Mouse (Mus musculus) hindbrain, postnatal 0 days (tissue): ENCODE data around the gene Herc4. TPM values are rescaled to one million over a fixed set of nuclear protein-coding genes. Genes with fewer than 3 reads are reported as not detected.

Source experiments
- ATAC-seq: fragments of 200-750 bp; cut with Nextera tagmentation; 2 replicates; pipeline ENCODE4 v1.8.0; 2017; ENCODE audit warnings: mild to moderate bottlenecking, moderate TSS enrichment, moderate library complexity
- DNase-seq: peaks from one replicate; pipeline ENCODE4 v3.0.0-alpha.2; 2015; ENCODE audit warnings: low spot score
- H3K27ac ChIP-seq: fragments of 300-500 bp; sonication (generic); 2 replicates; pipeline ENCODE4 v1.5.1; 2014; ENCODE audit warnings: mild to moderate bottlenecking
- H3K27me3 ChIP-seq: fragments of 300-500 bp; sonication (generic); 2 replicates; pipeline ENCODE4 v1.6.1; 2014; ENCODE audit warnings: low read length, mixed read lengths; ENCODE audit not compliant: insufficient read depth
- H3K36me3 ChIP-seq: fragments of 300-500 bp; sonication (generic); 2 replicates; pipeline ENCODE4 v1.6.1; 2014; ENCODE audit warnings: low read length, mixed read lengths; ENCODE audit not compliant: insufficient read depth
- H3K4me1 ChIP-seq: fragments of 300-500 bp; sonication (generic); 2 replicates; pipeline ENCODE4 v1.6.1; 2014; ENCODE audit warnings: antibody characterized with exemption, low read length, mixed read lengths; ENCODE audit not compliant: insufficient read depth
- H3K4me2 ChIP-seq: fragments of 300-500 bp; sonication (generic); 2 replicates; pipeline ENCODE4 v1.6.1; 2014; ENCODE audit warnings: low read depth, mild to moderate bottlenecking, low read length, moderate library complexity, mixed read lengths
- H3K4me3 ChIP-seq: fragments of 300-500 bp; sonication (generic); 2 replicates; pipeline ENCODE4 v1.5.1; 2014; ENCODE audit warnings: low read length
- H3K9ac ChIP-seq: fragments of 300-500 bp; sonication (generic); replicated peaks from 2 replicates; pipeline ENCODE4 v1.6.1; 2014; ENCODE audit warnings: mild to moderate bottlenecking, low read length, moderate library complexity, mixed read lengths
- H3K9me3 ChIP-seq: fragments of 300-500 bp; sonication (generic); 2 replicates; pipeline ENCODE4 v1.6.1; 2016; ENCODE audit warnings: low read length, mixed read lengths
- CTCF ChIP-seq: IDR thresholded peaks from 2 replicates; pipeline ENCODE4 v1.5.1; 2016; ENCODE audit warnings: antibody characterized with exemption, control low read depth, low read depth
- WGBS: fragments of 180-500 bp; shearing (Covaris S2); extraction: QIAGEN DNeasy Blood & Tissue Kit; methylation state at CpG from one replicate; pipeline ENCODE4 v1.1.7; 2014; 5-methylcytosine and 5-hydroxymethylcytosine counted together
- polyA plus RNA-seq: library from polyadenylated mRNA; unstranded; fragments of >200 nt; fragmentation: Nextera tagmentation; extraction: Ambion mirVana; gene quantifications from 2 replicates; pipeline ENCODE4 v1.2.1, GENCODE M21; 2015
- total RNA-seq: library from RNA; depleted of rRNA; stranded (reverse); fragments of >200 nt; gene quantifications from 2 replicates; pipeline ENCODE4 v1.2.3, GENCODE M21; 2014; rRNA removed

The Herc4 gene
- 30.0 and 52.7 TPM in 2 replicates for total RNA-seq
- polyA plus RNA-seq = 16.6 and 18.0 TPM in 2 replicates

- Histone ChIP-seq H3K4me1 (peaks cover 5% of the 10 kb centered on the region), H3K4me3 (peak within 1 kb of the TSS; percentile 92), H3K9me3 (no peaks in the 10 kb centered on the region), H3K27me3 (no peaks in the 10 kb centered on the region), H3K9ac (peak within 1 kb of the TSS; percentile 85), H3K36me3 (no peaks in the 10 kb centered on the region), H3K27ac (peak within 1 kb of the TSS; percentile 87), H3K4me2 (peak within 1 kb of the TSS; percentile 84)
- ATAC-seq = peak; percentile 100
- WGBS = under 1% methylated on average over 37 of the region's 44 CpGs
- DNase-seq = peak; percentile 98
- no peak for TF ChIP-seq CTCF
Observed at GRCm38 (mm10) chr10:63243493-63244054, at the start of gene Herc4. TSS of gene Herc4 (plus strand) at chr10:63243810.

- WGBS = 85% methylated on average over 4 of the region's 4 CpGs
- Histone ChIP-seq H3K27me3 (no peaks in the 10 kb centered on the region), H3K9me3 (no peaks in the 10 kb centered on the region), H3K27ac (no peak overlapping the region), H3K4me3 (no peak overlapping the region), H3K9ac (no peak overlapping the region), H3K36me3 (no peaks in the 10 kb centered on the region), H3K4me2 (no peak overlapping the region), H3K4me1 (no peaks in the 10 kb centered on the region)
- no peak for TF ChIP-seq CTCF
- no peak for ATAC-seq
- DNase-seq = no peak
Observed at GRCm38 (mm10) chr10:63199008-63199407, 44.6 kb upstream of the Herc4 start.

GRCm38 (mm10) chr10:63201534-63201933 lies 42.1 kb upstream of the Herc4 start:
- no peak for TF ChIP-seq CTCF
- Histone ChIP-seq H3K9me3 (no peaks in the 10 kb centered on the region), H3K36me3 (no peaks in the 10 kb centered on the region), H3K4me2 (no peak overlapping the region), H3K9ac (no peak overlapping the region), H3K4me3 (no peak overlapping the region), H3K27me3 (no peaks in the 10 kb centered on the region), H3K4me1 (no peaks in the 10 kb centered on the region), H3K27ac (no peak overlapping the region)
- DNase-seq (no peak), ATAC-seq (no peak)
- 76% methylated on average over 8 of the region's 8 CpGs for WGBS

GRCm38 (mm10) chr10:63203002-63203401 lies 40.6 kb upstream of the Herc4 start:
- DNase-seq (no peak), ATAC-seq (no peak)
- no peak overlapping the region for H3K9ac ChIP-seq
- H3K9me3 ChIP-seq = no peaks in the 10 kb centered on the region
- H3K36me3 ChIP-seq = no peaks in the 10 kb centered on the region
- TF ChIP-seq CTCF = no peak
- no peak overlapping the region for H3K4me3 ChIP-seq
- no peak overlapping the region for H3K27ac ChIP-seq
- H3K4me1 ChIP-seq = no peaks in the 10 kb centered on the region
- no peak overlapping the region for H3K4me2 ChIP-seq
- H3K27me3 ChIP-seq = no peaks in the 10 kb centered on the region
- 67% methylated on average over 3 of the region's 3 CpGs for WGBS

GRCm38 (mm10) chr10:63203728-63204127 lies 39.9 kb upstream of the Herc4 start, which contains the start of gene Mypn:
TSS of gene Mypn (minus strand) at chr10:63203952.
- 89% methylated on average over 15 of the region's 15 CpGs for WGBS
- no peak for DNase-seq
- Histone ChIP-seq H3K36me3 (no peaks in the 10 kb centered on the region), H3K4me1 (no peaks in the 10 kb centered on the region), H3K4me3 (no peak within 1 kb of the TSS), H3K9ac (no peak within 1 kb of the TSS), H3K27me3 (no peaks in the 10 kb centered on the region), H3K4me2 (no peak within 1 kb of the TSS), H3K27ac (no peak within 1 kb of the TSS), H3K9me3 (no peaks in the 10 kb centered on the region)
- no peak for TF ChIP-seq CTCF
- ATAC-seq = no peak

- Histone ChIP-seq H3K27me3 (no peaks in the 10 kb centered on the region), H3K4me3 (no peak overlapping the region), H3K4me2 (no peak overlapping the region), H3K9me3 (no peaks in the 10 kb centered on the region), H3K9ac (no peak overlapping the region), H3K27ac (no peak overlapping the region), H3K4me1 (no peaks in the 10 kb centered on the region), H3K36me3 (no peaks in the 10 kb centered on the region)
- whole genome bisulfite sequencing = 74% methylated on average over 6 of the region's 6 CpGs
- ATAC-seq = no peak
- no peak for TF ChIP-seq CTCF
- DNase-seq = no peak
Observed at GRCm38 (mm10) chr10:63208871-63209270, 34.7 kb upstream of the Herc4 start.

GRCm38 (mm10) chr10:63221081-63221783 lies 22.4 kb upstream of the Herc4 start:
- no peak overlapping the region for H3K27ac ChIP-seq
- H3K36me3 ChIP-seq = no peaks in the 10 kb centered on the region
- 37% methylated on average over 7 of the region's 7 CpGs for WGBS
- H3K9ac ChIP-seq = no peak overlapping the region
- ATAC-seq (no peak), DNase-seq (peak; percentile 56)
- H3K27me3 ChIP-seq = no peaks in the 10 kb centered on the region
- no peaks in the 10 kb centered on the region for H3K9me3 ChIP-seq
- no peak overlapping the region for H3K4me2 ChIP-seq
- no peak overlapping the region for H3K4me3 ChIP-seq
- no peak for TF ChIP-seq CTCF
- H3K4me1 ChIP-seq = no peaks in the 10 kb centered on the region
